Mouse (Mus musculus): Measurements from ENCODE around the gene Pnldc1. TPM values are rescaled to one million over a fixed set of nuclear protein-coding genes. Genes with fewer than 3 reads are reported as not detected.
"Not testable (repeated sequence)": the region's sequence is repeated elsewhere in the genome, so short reads cannot be mapped to it uniquely, and the experiment has no call there.

The Pnldc1 gene
- total RNA-seq, 2 experiments from 2014 or later: 0.18 to 0.74 TPM

- DNase-seq: no peak
Observed at GRCm38 (mm10) chr17:12906436-12906835, 3.6 kb downstream of the Pnldc1 start.

GRCm38 (mm10) chr17:12905810-12906209 lies 4.2 kb downstream of the Pnldc1 start:
- DNase-seq: no peak

GRCm38 (mm10) chr17:12904349-12904748 lies 5.7 kb downstream of the Pnldc1 start:
- DNase-seq: no peak

GRCm38 (mm10) chr17:12903372-12904333 lies 6.4 kb downstream of the Pnldc1 start:
- DNase-seq: no peak

- no peak for DNase-seq
Observed at GRCm38 (mm10) chr17:12902291-12902690, 7.7 kb downstream of the Pnldc1 start.

GRCm38 (mm10) chr17:12898607-12899006 lies 11.4 kb downstream of the Pnldc1 start:
- not testable (repeated sequence) for DNase-seq

GRCm38 (mm10) chr17:12897674-12898073 lies 12.4 kb downstream of the Pnldc1 start:
- DNase-seq: no peak

GRCm38 (mm10) chr17:12892033-12892432 lies 18.0 kb downstream of the Pnldc1 start:
- no peak for DNase-seq

GRCm38 (mm10) chr17:12891054-12891453 lies 19.0 kb downstream of the Pnldc1 start:
- no peak for DNase-seq

GRCm38 (mm10) chr17:12887021-12887775 lies 22.8 kb downstream of the Pnldc1 start:
- peak; percentile 56 to 69 for DNase-seq

- DNase-seq: no peak
Observed at GRCm38 (mm10) chr17:12886620-12887019, 23.4 kb downstream of the Pnldc1 start.

GRCm38 (mm10) chr17:12881216-12881615 lies 28.8 kb downstream of the Pnldc1 start:
- no peak for DNase-seq

- peak; percentile 79 to 90 for DNase-seq
Observed at GRCm38 (mm10) chr17:12880178-12880577, 29.9 kb downstream of the Pnldc1 start.

- no peak for DNase-seq
Observed at GRCm38 (mm10) chr17:12875734-12876133, 34.3 kb downstream of the Pnldc1 start, which contains the start of gene Mrgprh. TSS of gene Mrgprh (plus strand) at chr17:12876034.

- no peak for DNase-seq
Observed at GRCm38 (mm10) chr17:12872275-12873028, 37.6 kb downstream of the Pnldc1 start.

GRCm38 (mm10) chr17:12868640-12869039 lies 41.4 kb downstream of the Pnldc1 start:
- DNase-seq: no peak

GRCm38 (mm10) chr17:12868043-12868442 lies 42.0 kb downstream of the Pnldc1 start, which contains the start of gene Mas1:
TSS of gene Mas1 (minus strand) at chr17:12868143.
- no peak for DNase-seq

GRCm38 (mm10) chr17:12866853-12867252 lies 43.2 kb downstream of the Pnldc1 start:
- peak; percentile 50 to 65 for DNase-seq

- DNase-seq: no peak
Observed at GRCm38 (mm10) chr17:12865407-12865806, 44.6 kb downstream of the Pnldc1 start.

- DNase-seq: no peak
Observed at GRCm38 (mm10) chr17:12864111-12864510, 45.9 kb downstream of the Pnldc1 start.

GRCm38 (mm10) chr17:12859006-12859520 lies 51.0 kb downstream of the Pnldc1 start:
- no peak for DNase-seq

GRCm38 (mm10) chr17:12858072-12858471 lies 52.0 kb downstream of the Pnldc1 start:
- no peak for DNase-seq
